Mouse (Mus musculus): ENCODE data around the gene Baiap2l2.
"Not testable (repeated sequence)": the region's sequence is repeated elsewhere in the genome, so short reads cannot be mapped to it uniquely, and the experiment has no call there.

The Baiap2l2 gene

GRCm38 (mm10) chr15:79254661-79255060, 30.7 kb downstream of the Baiap2l2 start, which contains the start of gene Slc16a8:
Slc16a8 (minus strand) TSS chr15:79254761.
- DNase-seq: no peak

- no peak for DNase-seq
Observed at GRCm38 (mm10) chr15:79252580-79252979, 32.8 kb downstream of the Baiap2l2 start.

GRCm38 (mm10) chr15:79251781-79252491, 33.4 kb downstream of the Baiap2l2 start:
- no peak for DNase-seq

- no peak for DNase-seq
Observed at GRCm38 (mm10) chr15:79251168-79251567, 34.2 kb downstream of the Baiap2l2 start.

GRCm38 (mm10) chr15:79250236-79250635, 35.1 kb downstream of the Baiap2l2 start:
- no peak for DNase-seq

- DNase-seq: no peak
Observed at GRCm38 (mm10) chr15:79245321-79245720, 40.0 kb downstream of the Baiap2l2 start.

- DNase-seq: no peak
Observed at GRCm38 (mm10) chr15:79244071-79244893, 41.1 kb downstream of the Baiap2l2 start.

GRCm38 (mm10) chr15:79243234-79244042, 41.9 kb downstream of the Baiap2l2 start:
- DNase-seq: peak; percentile 89

GRCm38 (mm10) chr15:79242574-79243233, 42.6 kb downstream of the Baiap2l2 start:
- no peak for DNase-seq

GRCm38 (mm10) chr15:79238036-79238435, 47.3 kb downstream of the Baiap2l2 start:
- no peak for DNase-seq

- no peak for DNase-seq
Observed at GRCm38 (mm10) chr15:79235268-79235667, 50.1 kb downstream of the Baiap2l2 start.

GRCm38 (mm10) chr15:79229058-79229821, 56.1 kb downstream of the Baiap2l2 start, which contains the start of the genes Pick1 and Gm49486:
Pick1 (plus strand) TSS chr15:79229173.
Gm49486 (plus strand) TSS chr15:79229391.
- peak; percentile 96 for DNase-seq

- not testable (repeated sequence) for DNase-seq
Observed at GRCm38 (mm10) chr15:79225780-79226179, 59.6 kb downstream of the Baiap2l2 start.

- peak; percentile 88 for DNase-seq
Observed at GRCm38 (mm10) chr15:79224685-79225084, 60.7 kb downstream of the Baiap2l2 start.

- DNase-seq: no peak
Observed at GRCm38 (mm10) chr15:79223641-79224040, 61.7 kb downstream of the Baiap2l2 start.

- DNase-seq: no peak
Observed at GRCm38 (mm10) chr15:79219572-79219971, 65.8 kb downstream of the Baiap2l2 start.

GRCm38 (mm10) chr15:79216191-79216590, 69.1 kb downstream of the Baiap2l2 start:
- no peak for DNase-seq

- no peak for DNase-seq
Observed at GRCm38 (mm10) chr15:79213591-79213990, 71.7 kb downstream of the Baiap2l2 start.

GRCm38 (mm10) chr15:79212750-79213446, 72.4 kb downstream of the Baiap2l2 start:
- no peak for DNase-seq

- no peak for DNase-seq
Observed at GRCm38 (mm10) chr15:79210357-79210756, 75.0 kb downstream of the Baiap2l2 start.

Data from cerebellum, adult 8-10 months (tissue).